9 mouse cellular contexts compared by ENCODE assay signal in the genomic region with DNA sequence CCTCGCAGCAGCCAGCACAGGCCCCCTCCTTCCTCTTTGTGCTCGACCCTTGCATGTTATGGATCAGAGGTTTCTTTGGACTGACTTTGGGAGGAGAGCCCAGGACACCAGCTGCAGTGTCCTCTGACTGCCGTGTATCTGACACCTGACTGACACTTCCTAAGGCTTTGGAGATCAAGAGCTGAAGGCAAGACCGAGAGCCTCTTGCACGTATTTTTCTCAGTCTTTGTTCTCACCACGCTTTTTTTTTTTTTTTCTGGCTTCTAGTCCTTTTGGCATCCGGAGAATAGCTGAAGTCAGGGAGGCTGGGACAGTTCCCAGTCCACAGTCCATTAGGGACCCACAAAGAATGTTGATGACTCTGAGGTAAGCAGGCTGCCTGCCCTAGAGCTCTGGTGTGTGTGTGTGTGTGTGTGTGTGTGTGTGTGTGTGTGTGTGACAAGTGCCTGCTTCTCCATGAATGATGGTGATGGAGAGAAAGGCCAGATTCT. TPM values are rescaled to one million over a fixed set of nuclear protein-coding genes. Genes with fewer than 3 reads are reported as not detected.
A peak's percentile ranks its signal among the peaks of the same experiment; 100 is the strongest.
DNase-seq lines count a peak whose midpoint lies in the region; ATAC-seq lines count a peak whose summit lies in the region.
"Had no signal": no experiment of that assay in that cellular context is flagged by ENCODE, and none has a peak within 500 bp of the region (broad histone marks: within the 10 kb centered on the region; RNA-seq: fewer than 3 reads in every experiment).

No protein-coding gene starts in this region.

- no peak overlapping the region for H3K9ac ChIP-seq in hindbrain, embryonic 11.5 days (ENCODE audit: low read depth, low read length)

- H3K4me2 ChIP-seq in hindbrain, embryonic 11.5 days (replicated peaks; ENCODE audit: low read depth, low read length): no peak overlapping the region

- H3K27me3 ChIP-seq in hindbrain, embryonic 10.5 days (ENCODE audit: insufficient read depth, poor library complexity, severe bottlenecking): no peaks in the 10 kb centered on the region
- H3K27me3 ChIP-seq in hindbrain, embryonic 11.5 days (ENCODE audit: control insufficient read depth, insufficient read depth, low read length): no peaks in the 10 kb centered on the region
- no peaks in the 10 kb centered on the region for H3K27me3 ChIP-seq in embryonic facial prominence, embryonic 10.5 days (replicated peaks; ENCODE audit: low read depth, poor library complexity, severe bottlenecking)

- WGBS in hindbrain, embryonic 10.5 days: 34% methylated on average over 7 of the region's 7 CpGs
- 42% methylated on average over 7 of the region's 7 CpGs for WGBS in hindbrain, embryonic 11.5 days
- 51% methylated on average over 7 of the region's 7 CpGs for WGBS in embryonic facial prominence, embryonic 10.5 days

- peaks cover 41% of the 10 kb centered on the region for H3K4me1 ChIP-seq in hindbrain, embryonic 10.5 days (replicated peaks)
- 0 out of 2 replicates have a peak, but pooled peaks cover 3% of the 10 kb centered on the region for H3K4me1 ChIP-seq in hindbrain, embryonic 11.5 days (replicated peaks; ENCODE audit: control insufficient read depth, insufficient read depth, low read length)
- H3K4me1 ChIP-seq in embryonic facial prominence, embryonic 10.5 days: peaks cover 31% of the 10 kb centered on the region

- H3K27ac ChIP-seq in hindbrain, embryonic 10.5 days: peak overlapping the region; percentile 54
- H3K27ac ChIP-seq in hindbrain, embryonic 11.5 days (ENCODE audit: low read depth, low read length): no peak overlapping the region
- peak overlapping the region; percentile 21; the same call in 1 of the 2 replicates for H3K27ac ChIP-seq in embryonic facial prominence, embryonic 10.5 days (replicated peaks)

- intact Hi-C loops in heart, postnatal 14 days (cut with DNase I): loop anchor here (5.0 kb wide), 2 partner anchors 115 to 170 kb away; no protein-coding TSS in a partner anchor
- intact Hi-C loops in left cerebral cortex, postnatal 14 days (cut with DNase I): loop anchor here (5.0 kb wide), 2 partner anchors 135 to 420 kb away; no protein-coding TSS in a partner anchor

- no peak for DNase-seq in hindbrain, embryonic 10.5 days (ENCODE audit: low spot score)
- no peak for DNase-seq in hindbrain, embryonic 11.5 days (ENCODE audit: low spot score)
- DNase-seq in embryonic facial prominence, embryonic 10.5 days (ENCODE audit: low spot score): no peak
- peak; percentile 45 to 53 for DNase-seq in heart, postnatal 14 days
- DNase-seq in lung, postnatal 14 days: peak; percentile 46
- DNase-seq in right cerebral cortex, adult 18-20 months: no peak
- no peak for DNase-seq in left cerebral cortex, adult 11 months (ENCODE audit: low spot score)
- no peak for DNase-seq in left cerebral cortex, postnatal 14 days (ENCODE audit: low spot score in 2 of 2)

- no peaks in the 10 kb centered on the region for H3K36me3 ChIP-seq in hindbrain, embryonic 10.5 days
- H3K36me3 ChIP-seq in hindbrain, embryonic 11.5 days (ENCODE audit: control insufficient read depth, insufficient read depth, low read length): no peaks in the 10 kb centered on the region
- no peaks in the 10 kb centered on the region for H3K36me3 ChIP-seq in embryonic facial prominence, embryonic 10.5 days (replicated peaks)

- H3K9me3 ChIP-seq in hindbrain, embryonic 10.5 days: no peaks in the 10 kb centered on the region
- no peaks in the 10 kb centered on the region for H3K9me3 ChIP-seq in hindbrain, embryonic 11.5 days (ENCODE audit: control insufficient read depth, low read length)
- no peaks in the 10 kb centered on the region for H3K9me3 ChIP-seq in embryonic facial prominence, embryonic 10.5 days

- no peak overlapping the region for H3K4me3 ChIP-seq in hindbrain, embryonic 10.5 days
- no peak overlapping the region for H3K4me3 ChIP-seq in hindbrain, embryonic 11.5 days (ENCODE audit: low read depth, low read length)
- H3K4me3 ChIP-seq in embryonic facial prominence, embryonic 10.5 days: no peak overlapping the region

- ATAC-seq in hindbrain, embryonic 11.5 days (ENCODE audit: low FRiP score): no peak

RNA-seq across cellular contexts. Expression of a gene that starts 2.1 kb away (rescaled TPM):
- polyA plus RNA-seq in hindbrain, embryonic 10.5 days (2016; fragmentation: Nextera tagmentation; extraction: Ambion mirVana): 0.07 and 0.25 TPM in 2 replicates
- polyA plus RNA-seq in hindbrain, embryonic 11.5 days (2014; fragmentation: Nextera tagmentation; extraction: Ambion mirVana): 0.08 TPM in 1 of 2 replicates, not detected in the other
- polyA plus RNA-seq in embryonic facial prominence, embryonic 10.5 days (2016; fragmentation: Nextera tagmentation; extraction: Ambion mirVana): 0.12 TPM in 1 of 2 replicates, not detected in the other
- total RNA-seq in heart, postnatal 14 days (2021): not detected
- total RNA-seq in left cerebral cortex, postnatal 14 days (2021): not detected
- total RNA-seq: MEL had no signal

RNA-seq across cellular contexts. Expression of a gene that starts 59.8 kb away (rescaled TPM):
- polyA plus RNA-seq in hindbrain, embryonic 10.5 days (2016; fragmentation: Nextera tagmentation; extraction: Ambion mirVana): 11.4 and 15.0 TPM in 2 replicates
- polyA plus RNA-seq in hindbrain, embryonic 11.5 days (2014; fragmentation: Nextera tagmentation; extraction: Ambion mirVana): 16.9 and 18.1 TPM in 2 replicates
- polyA plus RNA-seq in embryonic facial prominence, embryonic 10.5 days (2016; fragmentation: Nextera tagmentation; extraction: Ambion mirVana): 17.0 and 17.5 TPM in 2 replicates
- 10 to 100 TPM; 14.2 to 15.5 TPM for total RNA-seq in heart, postnatal 14 days (2021)
- total RNA-seq in left cerebral cortex, postnatal 14 days (2021): 10 to 100 TPM; 56.3 to 57.5 TPM

Comparison
In these comparisons a context has a peak if more than half of its experiments do, and no peak if none do; other contexts are left out.
1. DNase-seq: peak in heart, postnatal 14 days (2 of 2) and lung, postnatal 14 days (single experiment); none in hindbrain, embryonic 10.5 days (single experiment), hindbrain, embryonic 11.5 days (single experiment), embryonic facial prominence, embryonic 10.5 days (single experiment), right cerebral cortex, adult 18-20 months (single experiment), left cerebral cortex, adult 11 months (single experiment) and left cerebral cortex, postnatal 14 days (0 of 2).